ENCODE assay signal across 8 mouse cellular contexts in the genomic region with DNA sequence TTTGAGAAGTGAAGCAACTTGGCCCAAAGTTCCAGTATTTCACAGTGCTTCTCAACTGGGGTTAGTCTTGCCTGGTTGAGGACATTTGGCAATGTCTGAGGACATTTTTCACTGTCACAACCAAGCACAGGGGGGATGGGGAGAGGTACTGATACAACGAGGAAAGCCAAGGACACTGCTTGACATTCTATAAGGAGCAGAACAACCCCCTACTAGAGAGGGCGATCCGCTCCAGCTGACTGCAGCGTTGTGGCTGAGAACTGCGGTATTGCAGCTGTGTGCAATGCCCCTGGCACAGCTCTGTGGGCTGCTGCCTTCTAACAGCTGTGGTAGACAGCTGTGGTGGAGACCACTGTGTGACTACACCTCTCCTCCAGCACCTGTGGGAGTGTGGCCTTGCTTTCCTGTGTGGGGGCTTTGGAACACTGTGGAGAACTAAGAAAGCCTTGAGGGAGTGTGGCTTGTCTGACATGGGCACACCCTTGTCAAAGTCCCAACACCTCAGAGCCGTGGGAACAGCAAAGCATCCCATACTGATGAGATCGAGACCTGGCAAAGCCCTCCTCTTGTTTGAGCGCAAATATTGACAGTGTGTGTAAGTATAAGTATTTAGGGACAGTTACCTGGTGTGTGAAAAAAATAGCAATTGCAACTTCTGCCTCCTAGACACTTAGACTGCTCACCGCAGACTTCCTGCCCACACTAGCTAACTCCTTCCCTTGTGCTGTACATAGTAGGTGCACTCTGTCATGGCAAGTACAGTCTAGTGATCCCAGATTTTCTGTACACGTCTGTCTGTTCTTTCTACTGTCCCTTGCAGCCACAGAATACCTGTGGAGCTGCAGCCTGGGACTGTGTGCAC.
DNase-seq lines count a peak whose midpoint lies in the region; ATAC-seq lines count a peak whose summit lies in the region.

No protein-coding gene starts in this region.

- H3K9me3 ChIP-seq in heart, embryonic 16.5 days (replicated peaks; ENCODE audit: control insufficient read depth, low read length): no peaks in the 10 kb centered on the region
- H3K9me3 ChIP-seq in megakaryocyte, embryonic 14.5 days: no peaks in the 10 kb centered on the region
- no peaks in the 10 kb centered on the region for H3K9me3 ChIP-seq in intestine, embryonic 15.5 days

- 59% methylated on average over 10 of the region's 10 CpGs for WGBS in heart, embryonic 16.5 days
- 63% methylated on average over 10 of the region's 10 CpGs for WGBS in intestine, embryonic 15.5 days

- H3K4me3 ChIP-seq in heart, embryonic 16.5 days (ENCODE audit: low read length): no peak overlapping the region
- peak overlapping the region; percentile 60 for H3K4me3 ChIP-seq in megakaryocyte, embryonic 14.5 days (replicated peaks)
- H3K4me3 ChIP-seq in intestine, embryonic 15.5 days (replicated peaks): no peak overlapping the region

- peak; percentile 7 for ATAC-seq in frontal cortex, adult (ENCODE audit: low TSS enrichment)
- ATAC-seq in heart, embryonic 16.5 days (replicated peaks; ENCODE audit: extremely low read depth, insufficient read depth, low FRiP score): peak; percentile 77
- ATAC-seq in intestine, embryonic 15.5 days: no peak

- H3K4me2 ChIP-seq in heart, embryonic 16.5 days (ENCODE audit: low read depth, low read length): no peak overlapping the region
- no peak overlapping the region for H3K4me2 ChIP-seq in intestine, embryonic 15.5 days (replicated peaks)

- no peak overlapping the region for H3K9ac ChIP-seq in heart, embryonic 16.5 days (ENCODE audit: low read length)
- no peak overlapping the region for H3K9ac ChIP-seq in intestine, embryonic 15.5 days

- no peaks in the 10 kb centered on the region for H3K36me3 ChIP-seq in heart, embryonic 16.5 days (ENCODE audit: control insufficient read depth, insufficient read depth)
- no peaks in the 10 kb centered on the region for H3K36me3 ChIP-seq in megakaryocyte, embryonic 14.5 days (replicated peaks; ENCODE audit: low read length)
- no peaks in the 10 kb centered on the region for H3K36me3 ChIP-seq in intestine, embryonic 15.5 days

- peak overlapping the region; percentile 7; the same call in 1 of the 2 replicates for H3K27ac ChIP-seq in heart, embryonic 16.5 days (ENCODE audit: low read length)
- no peak overlapping the region for H3K27ac ChIP-seq in intestine, embryonic 15.5 days

- no peak for DNase-seq in frontal cortex, postnatal 36 days (ENCODE audit: low spot score in 2 of 2)
- DNase-seq in B cell, adult 2 months: peak; percentile 67
- DNase-seq in thymus, postnatal 4 days: peak; percentile 82
- DNase-seq in urinary bladder, postnatal 10 days (ENCODE audit: low spot score): no peak

- H3K27me3 ChIP-seq in heart, embryonic 16.5 days (ENCODE audit: control insufficient read depth, insufficient read depth, low read length): no peaks in the 10 kb centered on the region
- H3K27me3 ChIP-seq in megakaryocyte, embryonic 14.5 days (replicated peaks): no peaks in the 10 kb centered on the region
- no peaks in the 10 kb centered on the region for H3K27me3 ChIP-seq in intestine, embryonic 15.5 days (replicated peaks)

- H3K4me1 ChIP-seq in heart, embryonic 16.5 days (ENCODE audit: control insufficient read depth, insufficient read depth, low read length): peaks cover 7% of the 10 kb centered on the region; the same call in 1 of the 2 replicates
- peaks cover 72% of the 10 kb centered on the region for H3K4me1 ChIP-seq in megakaryocyte, embryonic 14.5 days
- H3K4me1 ChIP-seq in intestine, embryonic 15.5 days (replicated peaks): 0 out of 2 replicates have a peak, but pooled peaks cover 3% of the 10 kb centered on the region

Comparison
In these comparisons a context has a peak if more than half of its experiments do, and no peak if none do; other contexts are left out.
1. DNase-seq: peak in B cell, adult 2 months (2 of 2) and thymus, postnatal 4 days (single experiment); none in frontal cortex, postnatal 36 days (0 of 2) and urinary bladder, postnatal 10 days (single experiment).